Mouse (Mus musculus) retina, adult 2 months (tissue): Measurements from ENCODE around the gene Ankrd40.

ENCODE experiments used
- DNase-seq: peaks from one replicate; pipeline ENCODE4 v3.0.0-alpha.2; 2012; ENCODE audit warnings: low read depth, low spot score

Ankrd40 gene

GRCm38 (mm10) chr11:94327693-94328643 is at the start of gene Ankrd40:
Gene Ankrd40 (plus strand): TSS chr11:94328001.
- DNase-seq = peak; percentile 90

DNA sequence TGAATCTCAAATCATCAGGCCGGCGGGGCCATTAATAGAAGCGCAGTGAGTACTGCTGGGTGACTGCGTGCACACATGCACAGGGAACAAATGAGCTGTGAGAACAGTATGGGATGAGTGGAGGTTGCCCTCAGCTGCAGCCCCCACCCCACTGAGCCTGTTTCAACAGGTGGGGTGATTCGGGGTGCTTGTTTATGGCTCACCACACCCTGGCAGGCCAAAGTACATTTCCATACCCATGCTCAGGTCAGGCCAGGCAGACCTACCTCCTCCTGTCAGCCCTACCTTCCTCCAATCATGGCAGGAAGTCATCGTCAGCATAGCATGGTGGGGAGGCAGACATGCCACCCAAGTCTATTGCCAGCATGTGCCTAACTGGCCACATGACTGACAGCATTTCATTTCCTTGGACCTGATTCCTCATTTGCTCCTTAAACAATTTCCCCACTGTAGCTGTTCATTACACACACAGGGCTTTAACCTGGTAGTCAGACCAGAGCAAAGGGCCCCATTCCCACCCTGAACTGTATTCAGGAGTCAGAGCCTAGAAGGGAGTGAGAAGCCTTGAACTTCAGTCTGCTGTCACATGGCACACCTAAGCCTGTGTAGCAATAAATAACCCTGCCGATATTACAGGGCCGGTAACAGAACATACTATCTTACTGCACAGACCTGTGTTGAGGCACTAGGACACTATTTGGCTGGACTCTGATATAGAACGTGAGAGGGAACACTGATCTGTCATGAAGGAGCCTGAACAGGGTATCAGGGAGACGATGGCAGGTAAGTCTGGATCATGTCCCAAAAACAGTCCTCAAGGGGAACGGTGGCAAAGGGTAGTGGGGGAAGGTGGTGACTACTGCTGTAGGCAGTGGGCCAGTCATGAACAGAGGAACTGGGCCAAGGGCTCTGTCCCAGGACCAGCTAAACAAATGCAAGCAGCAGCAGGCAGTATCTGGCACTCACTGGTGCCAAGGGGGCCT is 46.3 kb upstream of the Ankrd40 start, which contains the start of gene Gm21885:
Gm21885 (plus strand) TSS at position 675 of the 983 bp plus-strand sequence.
- DNase-seq = no peak

GRCm38 (mm10) chr11:94282291-94282690 is 45.5 kb upstream of the Ankrd40 start:
- DNase-seq = no peak

DNA sequence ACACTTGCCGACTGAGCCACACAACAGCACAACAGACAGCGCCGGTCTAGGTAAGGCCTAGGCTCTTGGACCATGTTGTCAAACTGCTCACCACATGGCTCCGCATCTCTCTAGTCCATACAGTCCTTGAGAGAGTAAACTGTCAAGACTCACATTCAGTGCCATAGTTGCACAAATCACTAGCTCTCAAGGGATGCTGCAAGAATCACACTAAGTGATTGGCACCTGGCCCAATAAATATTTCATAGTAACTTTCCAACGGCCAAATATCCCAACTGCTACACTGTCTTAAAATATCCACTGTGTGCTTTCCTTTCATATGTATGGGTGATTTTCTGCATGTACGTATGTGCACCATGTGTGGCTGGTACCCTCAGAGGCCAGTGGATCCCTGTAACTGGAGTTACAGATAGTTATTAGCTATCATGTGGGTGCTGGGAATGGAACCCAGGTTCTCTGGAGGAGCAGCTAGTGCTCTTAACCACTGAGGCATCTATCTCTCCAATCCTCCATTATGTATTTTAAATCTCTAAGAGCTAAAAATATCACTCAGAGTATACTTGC is 44.2 kb upstream of the Ankrd40 start:
- no peak for DNase-seq

- no peak for DNase-seq
These were observed 41.8 kb upstream of the Ankrd40 start for GRCm38 (mm10) chr11:94285886-94286574.

- DNase-seq = no peak
These were observed 40.7 kb upstream of the Ankrd40 start for GRCm38 (mm10) chr11:94287105-94287504.

GRCm38 (mm10) chr11:94290062-94290740 is 37.6 kb upstream of the Ankrd40 start:
- no peak for DNase-seq

DNA sequence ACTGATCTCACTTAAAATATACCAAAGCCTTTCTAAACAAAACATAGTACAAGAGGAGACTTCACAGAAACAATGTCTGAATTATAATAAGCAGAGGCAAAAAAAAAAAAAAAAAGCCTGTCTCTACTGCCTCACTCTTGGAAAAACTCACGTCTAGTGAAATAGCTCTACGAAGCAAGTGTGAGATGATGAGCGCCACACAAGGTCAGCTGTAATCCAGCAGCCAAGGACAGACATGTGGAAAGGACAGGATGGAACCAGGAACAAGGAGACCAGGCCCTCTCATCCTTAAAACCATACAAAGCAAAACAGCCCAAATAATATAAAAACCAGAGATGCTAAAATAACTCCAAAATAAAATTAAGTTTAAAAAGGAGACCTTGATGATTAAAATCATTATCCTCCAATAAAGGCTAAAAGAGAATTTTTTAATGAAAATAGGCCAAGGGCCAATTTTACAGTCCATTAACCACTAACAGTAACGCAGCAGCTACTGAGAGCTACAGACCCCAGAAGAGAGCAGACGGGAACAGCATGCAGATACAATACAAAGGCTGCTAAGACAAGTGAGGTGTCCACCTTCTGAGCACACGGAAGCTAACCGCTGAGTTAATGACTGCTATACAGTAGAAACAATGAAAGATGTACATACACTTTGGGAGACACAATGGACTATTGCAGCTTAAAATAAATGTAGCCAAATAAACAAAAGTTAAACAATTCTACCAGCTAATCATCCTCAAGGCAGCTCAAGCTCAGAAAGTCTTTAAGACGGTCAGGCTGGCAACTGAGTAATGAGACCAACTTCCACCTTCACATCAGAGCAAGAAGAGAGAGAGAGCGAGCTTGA is 32.6 kb upstream of the Ankrd40 start:
- DNase-seq = no peak

DNA sequence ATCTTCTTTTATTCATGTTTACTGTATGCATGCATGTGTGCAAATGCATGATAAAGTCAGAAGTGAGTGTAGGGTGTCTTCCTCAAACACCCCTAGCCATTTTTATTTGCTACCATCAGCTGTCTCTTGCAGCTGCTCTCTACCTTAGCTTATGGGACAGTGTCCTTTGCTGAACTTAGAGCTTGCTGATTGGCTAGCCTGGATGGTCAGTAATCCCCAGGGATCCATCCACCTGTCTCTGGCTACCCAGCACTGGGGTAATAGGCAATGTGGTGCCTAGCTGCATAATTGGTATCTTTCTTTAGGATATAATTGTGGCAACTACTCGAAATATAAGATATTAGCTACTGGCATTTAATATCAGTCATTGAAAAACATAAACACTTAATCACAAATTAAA is 15.1 kb upstream of the Ankrd40 start:
- DNase-seq = no peak

DNA sequence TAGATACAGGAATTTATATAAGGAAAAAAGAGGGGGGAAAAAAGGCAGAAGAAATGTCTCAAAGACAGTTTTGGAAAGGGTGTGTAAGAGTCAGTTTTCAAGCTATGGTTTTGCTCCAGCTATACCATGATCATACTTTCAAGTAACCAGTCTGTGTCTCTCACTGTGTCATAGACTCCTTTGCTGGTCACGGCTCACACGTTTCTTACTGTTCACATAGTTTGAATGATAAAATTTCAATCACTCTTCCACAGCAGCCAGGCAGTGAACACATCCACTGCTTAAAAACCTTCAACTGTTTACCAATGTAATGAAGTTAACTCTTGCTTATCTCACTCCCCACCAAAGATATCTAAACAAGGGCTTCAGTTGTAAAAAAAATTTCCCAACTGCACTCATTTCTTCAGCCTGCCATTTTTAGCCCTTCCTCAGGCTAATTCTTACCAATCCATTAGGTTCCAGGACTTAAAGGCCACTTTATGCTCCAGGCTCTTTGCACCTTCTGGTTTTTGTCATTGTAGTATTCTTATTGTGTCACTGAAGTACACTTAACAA is 13.6 kb upstream of the Ankrd40 start:
- DNase-seq = no peak

GRCm38 (mm10) chr11:94315308-94315707 is 12.5 kb upstream of the Ankrd40 start:
- DNase-seq = no peak

GRCm38 (mm10) chr11:94316528-94316927 is 11.3 kb upstream of the Ankrd40 start:
- DNase-seq = no peak

GRCm38 (mm10) chr11:94317014-94317413 is 10.8 kb upstream of the Ankrd40 start:
- DNase-seq = no peak

DNA sequence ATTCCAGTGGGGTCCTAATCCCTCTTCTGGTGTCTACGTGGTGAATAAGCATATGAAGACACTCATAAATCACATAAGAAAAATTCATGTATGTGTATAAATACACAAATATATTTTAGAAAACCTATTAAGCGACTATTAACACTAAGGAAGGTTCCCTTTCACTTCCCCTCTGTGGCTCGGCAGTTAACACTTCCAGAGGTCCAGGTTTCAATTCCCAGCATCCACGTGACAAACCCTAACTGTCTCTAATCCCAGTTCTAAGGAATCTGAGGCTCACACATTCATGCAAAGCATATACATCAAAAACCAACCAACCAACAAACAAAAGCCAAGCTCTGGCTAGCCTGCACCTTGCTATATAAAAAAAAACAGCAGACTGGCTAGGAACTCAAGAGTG is 10.3 kb upstream of the Ankrd40 start:
- no peak for DNase-seq

- DNase-seq = no peak
These were observed 9.7 kb upstream of the Ankrd40 start for GRCm38 (mm10) chr11:94318056-94318455.

DNA sequence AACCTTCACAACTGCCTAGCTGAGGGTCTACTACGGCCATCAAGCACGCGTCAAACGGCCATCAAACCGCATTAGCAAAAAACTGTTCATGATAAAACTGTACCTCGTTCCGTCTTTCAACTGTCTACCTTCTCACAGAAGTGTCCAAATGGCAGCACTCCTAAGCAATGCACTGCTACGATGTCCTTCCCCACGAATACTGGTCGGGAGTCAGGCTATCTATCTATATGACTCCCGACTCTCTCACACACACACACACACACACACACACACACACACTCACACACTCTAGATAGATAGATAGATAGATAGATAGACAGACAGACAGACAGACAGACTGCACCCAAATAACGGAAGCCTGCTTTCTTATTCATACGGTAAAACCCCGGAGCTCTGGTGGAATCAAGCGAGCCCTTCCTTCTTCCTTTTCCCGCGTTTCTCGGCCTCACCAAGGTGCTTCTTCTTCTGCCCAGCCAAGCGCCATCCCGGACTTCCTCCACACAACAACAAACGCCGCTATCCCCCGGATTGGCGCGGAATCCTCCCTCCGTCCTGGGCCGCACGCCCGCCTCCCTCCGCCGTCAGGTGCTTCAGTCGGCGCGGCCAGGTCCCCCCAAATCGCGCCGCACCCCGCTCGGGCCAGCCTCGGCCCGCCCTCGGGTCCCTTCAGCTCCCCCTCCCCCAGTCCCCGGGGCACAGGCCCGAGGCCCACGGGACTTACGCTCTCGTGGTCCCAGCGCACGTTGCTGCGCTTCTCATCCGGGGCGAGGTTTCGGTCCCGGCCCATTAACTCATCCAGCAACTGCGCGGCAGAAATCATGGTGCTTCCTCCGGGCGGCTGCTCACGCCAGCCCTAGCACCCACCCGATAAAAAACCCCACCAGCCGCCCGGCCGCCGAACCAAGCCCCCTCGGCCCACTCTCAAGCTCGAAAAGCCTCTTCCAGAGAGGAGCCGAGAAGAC is 6.6 kb upstream of the Ankrd40 start:
- no peak for DNase-seq

DNA sequence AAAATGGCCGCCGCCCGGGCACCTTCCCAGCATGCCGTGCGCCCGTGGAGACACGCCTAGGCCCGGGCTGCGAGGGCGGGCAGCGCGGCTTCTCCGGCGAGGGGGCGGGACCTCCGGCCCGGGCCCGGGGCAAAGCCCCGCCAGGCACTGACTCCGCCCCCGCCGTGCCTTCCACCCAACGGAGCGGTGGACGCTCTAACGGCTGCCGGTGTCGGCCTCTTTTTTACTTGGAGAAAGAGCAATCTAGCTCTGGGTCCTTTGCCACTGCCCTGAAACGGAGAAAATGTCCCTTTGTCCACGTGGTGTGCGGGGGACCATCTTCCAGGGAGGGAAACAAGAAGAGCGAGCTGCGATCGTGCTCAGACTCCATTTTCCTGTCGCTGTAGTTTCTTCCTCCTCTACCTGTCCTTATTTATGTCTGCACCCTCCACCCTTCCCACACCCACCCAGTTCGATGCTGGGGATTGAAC is 5.8 kb upstream of the Ankrd40 start, which contains the start of gene Luc7l3:
Luc7l3 (minus strand) TSS at position 58 of the 470 bp plus-strand sequence.
- peak; percentile 79 for DNase-seq

DNA sequence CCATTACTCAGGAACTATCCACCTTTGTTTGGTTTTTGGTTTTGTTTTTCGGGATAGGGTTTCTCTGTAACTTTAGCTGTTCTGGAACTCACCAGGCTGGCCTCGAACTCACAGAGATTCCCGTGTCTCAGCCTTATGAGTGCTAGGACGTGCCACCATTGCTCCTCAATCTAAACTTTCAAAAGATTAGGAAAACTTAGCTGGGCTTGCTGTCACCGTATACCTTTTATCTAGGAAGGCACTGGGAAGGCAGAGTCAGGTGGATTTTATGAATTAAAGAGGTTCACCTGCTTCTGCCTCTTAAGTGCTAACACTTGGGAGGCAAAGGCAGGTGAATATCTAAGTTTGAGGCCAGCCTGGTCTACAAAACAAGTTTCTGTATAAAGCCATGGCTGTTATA is 5.2 kb upstream of the Ankrd40 start:
- DNase-seq = no peak
